Mouse (Mus musculus) embryonic stem cell, embryonic (primary cell): ENCODE measurements around the gene Mrpl4.

Experiments
- CTCF ChIA-PET, 4 experiments: fragments of 300-600 bp in 2 of 4; fragments of 350-600 bp in 2 of 4; sonication (Branson Sonifier 250); formaldehyde crosslinking; loops; one replicate each; lab custom pipeline; 2022; ENCODE audit warnings: inconsistent platforms in 2 of 4; lab: Charles Lee
- POLR2A ChIA-PET, 4 experiments: fragments of 300-600 bp in 2 of 4; fragments of 350-600 bp in 2 of 4; sonication (Branson Sonifier 250); formaldehyde crosslinking; loops; one replicate each; lab custom pipeline; 2022; ENCODE audit warnings: antibody characterized with exemption in 4 of 4, inconsistent platforms in 1 of 4; lab: Charles Lee

The Mrpl4 gene

DNA sequence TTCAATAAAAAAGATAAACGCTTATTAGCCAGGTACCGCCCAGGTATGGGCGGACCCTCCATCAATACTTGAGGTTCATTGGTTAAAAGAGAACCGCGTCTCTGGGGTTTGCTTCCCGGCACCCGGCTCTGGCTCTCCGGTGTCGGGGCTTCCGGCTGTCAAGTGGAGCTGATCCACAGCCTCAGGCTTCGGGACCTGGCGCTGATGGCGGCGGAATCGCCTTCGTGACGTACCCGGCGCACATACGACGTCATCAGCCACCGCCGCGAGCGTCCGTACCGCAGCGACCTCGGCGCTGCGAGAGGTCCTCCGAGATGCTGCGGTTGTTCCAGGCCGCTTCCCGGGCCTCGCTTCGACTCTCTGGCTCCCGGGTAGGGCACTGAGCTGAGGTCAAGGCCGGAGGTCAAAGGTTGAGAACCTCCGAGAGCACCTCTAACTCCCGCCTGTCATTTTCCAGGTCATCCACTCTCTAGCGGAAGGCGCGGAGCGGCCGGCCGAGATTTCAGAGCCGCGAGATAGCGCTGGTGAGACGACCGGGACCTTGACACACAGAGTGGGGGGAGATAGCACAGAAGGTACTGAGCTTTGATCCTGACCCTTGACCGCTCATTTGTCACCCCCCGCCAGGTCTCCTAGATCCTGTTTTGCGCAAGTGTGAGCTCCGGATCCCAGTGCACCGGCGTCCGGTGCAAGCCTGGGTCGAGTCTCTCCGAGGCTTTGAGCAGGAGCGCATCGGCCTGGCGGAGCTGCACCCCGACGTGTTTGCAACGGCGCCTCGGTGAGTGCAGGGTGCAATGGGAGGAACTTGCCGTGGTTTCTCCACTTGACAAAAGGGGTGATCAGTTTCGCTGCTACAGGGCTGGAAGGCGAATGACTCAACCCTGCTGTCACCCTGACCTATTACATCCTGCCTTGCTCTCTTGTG is at the start of gene Mrpl4:
Gene Mrpl4, plus strand, starts transcription at position 112 of the 925 bp plus-strand sequence.
- ChIA-PET CTCF (interaction anchor here in 3 of 4 experiments (0.6 to 1.7 kb wide), 6 partner anchors 28 to 766 kb away, joined by 3 to 18 read pairs (median 4); no protein-coding TSS in a partner anchor), POLR2A (interaction anchor here (0.6 to 19.7 kb wide), 44 partner anchors 11 to 132 kb away, joined by 3 to 411 read pairs (median 5); partner anchors contain the start of genes Icam1 (in 4 of the 4), S1pr2 (in 3 of the 4), Icam4 (in 2 of the 4) and Eif3g (in 1 of the 4))

DNA sequence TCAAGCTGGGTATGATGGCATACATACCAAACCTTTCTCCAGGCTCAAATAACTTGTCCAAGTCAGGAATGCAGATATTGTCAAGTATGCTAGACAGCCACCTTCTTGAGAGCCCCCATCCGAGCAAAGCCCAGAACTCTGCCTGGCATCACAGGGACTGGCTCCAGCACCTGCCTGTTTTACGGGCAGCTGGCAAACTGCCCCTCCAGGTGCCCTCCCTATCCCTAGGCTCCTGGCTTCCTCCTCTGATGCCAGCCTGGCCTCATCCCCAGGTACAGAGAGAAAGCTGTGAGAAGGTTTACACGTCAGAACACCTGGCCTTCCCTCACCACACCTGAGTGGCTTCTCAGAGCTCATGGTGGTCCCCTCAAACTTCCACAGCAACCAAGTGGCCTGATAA is 45.5 kb upstream of the Mrpl4 start:
- ChIA-PET CTCF (interaction anchor here in 3 of 4 experiments (0.7 to 1.4 kb wide), 3 partner anchors 15 to 58 kb away, joined by 4 to 5 read pairs (median 5); no protein-coding TSS in a partner anchor), POLR2A (interaction anchor here in 2 of 4 experiments (0.6 to 21.5 kb wide), 15 partner anchors 10 to 59 kb away, joined by 3 to 364 read pairs (median 3); partner anchors contain the start of genes Eif3g (in 1 of the 2), Icam1 (in 1 of the 2) and Mrpl4 (in 1 of the 2))

DNA sequence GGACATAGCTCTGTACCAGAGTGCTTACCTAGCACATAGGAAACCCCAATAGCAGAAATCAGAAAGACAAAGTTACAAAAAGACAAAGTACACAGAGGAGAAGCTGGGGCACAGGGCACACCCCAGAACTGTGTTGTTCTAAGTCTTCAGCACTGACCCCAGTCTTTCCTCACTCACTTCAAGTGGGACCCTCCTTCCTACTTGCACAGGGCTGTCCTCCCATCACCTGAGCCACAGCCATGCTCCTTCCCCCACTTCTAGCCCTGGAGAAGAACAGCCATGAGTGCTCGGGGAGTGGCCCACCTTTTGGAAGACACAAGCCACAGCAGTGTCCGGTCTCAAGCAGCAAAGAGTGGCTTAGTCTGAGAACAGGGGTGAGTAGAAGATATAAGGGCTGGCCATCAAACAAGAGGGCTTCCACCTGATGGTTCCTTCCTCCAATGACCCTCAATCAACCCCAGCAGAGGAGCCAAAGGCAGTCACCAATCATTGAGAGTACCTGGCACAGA is 43.1 kb upstream of the Mrpl4 start, which contains the start of gene Dnmt1:
Gene Dnmt1, minus strand, starts transcription at position 459 of the 509 bp plus-strand sequence.
- POLR2A ChIA-PET: interaction anchor here in 2 of 4 experiments (0.6 to 21.5 kb wide), 9 partner anchors 8 to 642 kb away, joined by 3 to 364 read pairs (median 4); partner anchors contain the start of gene S1pr2 (in 1 of the 2)
- CTCF ChIA-PET: interaction anchor here in 1 of 4 experiments (2.0 kb wide), 1 partner anchor 17 kb away, joined by 11 read pairs; the partner anchor contains the start of gene S1pr2

DNA sequence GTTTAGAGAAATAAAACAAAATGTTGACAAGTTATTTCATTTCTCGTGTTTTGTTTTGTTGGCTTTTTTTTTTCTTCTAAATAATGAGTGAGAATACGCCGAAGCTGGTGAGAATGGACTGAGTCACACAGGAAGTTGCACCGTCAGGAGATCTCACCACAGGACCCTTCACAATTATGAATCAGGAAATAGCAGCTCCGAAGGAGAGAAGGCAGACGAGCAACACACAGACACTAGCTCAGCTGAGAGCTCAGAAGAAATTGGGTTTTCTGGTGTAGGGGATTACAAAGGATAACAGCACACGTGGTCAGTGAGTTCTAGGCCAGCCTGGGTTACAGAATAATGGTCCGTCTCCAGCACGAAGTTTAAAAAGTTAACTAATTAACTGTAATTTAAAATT is 41.0 kb upstream of the Mrpl4 start:
- ChIA-PET POLR2A (interaction anchor here in 2 of 4 experiments (0.6 to 21.5 kb wide), 10 partner anchors 9 to 232 kb away, joined by 3 to 364 read pairs (median 12); partner anchors contain the start of gene S1pr2 (in 2 of the 2)), CTCF (interaction anchor here in 1 of 4 experiments (0.5 kb wide), 1 partner anchor 203 kb away, joined by 5 read pairs; no protein-coding TSS in a partner anchor)

DNA sequence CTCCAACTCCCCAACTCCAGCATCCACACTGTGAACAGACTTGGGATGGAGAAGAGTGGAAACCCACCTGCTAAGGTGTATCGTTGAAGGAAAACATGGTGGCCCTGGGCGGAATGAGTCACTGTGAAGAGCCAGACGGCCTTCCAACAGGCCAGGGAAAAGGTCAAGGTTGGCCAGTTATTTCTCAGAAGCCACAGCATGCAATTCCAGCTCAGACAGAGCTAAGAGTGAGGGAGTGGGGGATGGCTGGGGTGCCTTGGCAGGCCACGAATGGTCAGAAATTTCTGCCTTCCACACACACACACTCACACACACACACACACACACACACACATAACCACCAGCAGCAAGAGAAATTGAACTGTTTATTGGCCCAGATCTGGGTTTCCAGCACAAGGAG is 36.9 kb upstream of the Mrpl4 start:
- CTCF ChIA-PET: no interaction called here
- POLR2A ChIA-PET: interaction anchor here in 3 of 4 experiments (1.2 to 22.4 kb wide), 12 partner anchors 9 to 126 kb away, joined by 3 to 411 read pairs (median 20); partner anchors contain the start of genes S1pr2 (in 2 of the 3), Gm38431 (in 1 of the 3), Icam1 (in 1 of the 3) and Mrpl4 (in 1 of the 3)

DNA sequence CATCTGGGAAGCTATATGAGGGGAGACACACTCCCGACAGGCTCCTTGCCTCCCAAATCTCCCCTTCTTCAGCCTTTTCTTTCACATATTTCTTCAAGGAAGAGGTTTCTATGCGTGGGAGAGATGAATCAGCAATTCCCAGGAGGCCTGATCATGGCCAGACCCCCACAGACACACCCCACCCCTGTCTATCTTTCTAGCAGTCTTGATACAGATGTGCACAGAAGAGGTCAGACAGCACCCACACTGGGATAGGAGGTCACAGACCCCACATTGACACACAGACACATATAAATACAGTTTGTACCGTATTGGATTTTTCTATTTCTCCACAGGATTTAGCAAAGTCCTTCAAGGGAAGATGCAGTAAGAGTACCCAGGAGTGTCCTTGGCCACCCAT is 36.5 kb upstream of the Mrpl4 start:
- ChIA-PET POLR2A (interaction anchor here in 3 of 4 experiments (0.5 to 22.4 kb wide), 15 partner anchors 9 to 126 kb away, joined by 3 to 411 read pairs (median 11); partner anchors contain the start of genes Icam1 (in 2 of the 3), S1pr2 (in 2 of the 3), Gm38431 (in 1 of the 3) and Mrpl4 (in 1 of the 3)), CTCF (interaction anchor here in 1 of 4 experiments (1.1 kb wide), 1 partner anchor 33 kb away, joined by 4 read pairs; no protein-coding TSS in a partner anchor)

DNA sequence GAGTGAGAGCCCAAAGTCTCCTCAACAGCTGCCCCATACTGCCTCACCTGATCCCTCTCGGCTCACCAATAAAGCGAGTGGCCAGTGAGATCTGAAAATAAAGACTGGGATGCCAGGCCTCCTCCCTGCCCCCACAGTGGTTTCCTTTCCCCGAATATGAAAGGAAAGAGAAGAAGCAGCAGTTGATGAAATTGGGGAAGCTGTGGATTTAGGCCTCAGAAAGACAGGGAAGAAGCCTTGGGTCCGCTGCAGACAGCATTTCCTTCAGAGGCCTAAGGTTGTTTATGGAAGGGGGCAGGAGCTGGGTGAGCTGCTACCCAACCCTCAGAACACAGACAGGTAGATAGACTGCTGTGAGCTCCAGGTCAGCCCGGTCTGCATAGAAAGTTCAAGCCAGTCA is 35.8 kb upstream of the Mrpl4 start:
- CTCF ChIA-PET: interaction anchor here in 2 of 4 experiments (1.1 to 1.8 kb wide), 3 partner anchors 32 to 69 kb away, joined by 3 to 4 read pairs (median 4); partner anchors contain the start of gene Eif3g (in 2 of the 2)
- POLR2A ChIA-PET: interaction anchor here (0.5 to 22.4 kb wide), 24 partner anchors 8 to 809 kb away, joined by 3 to 411 read pairs (median 7); partner anchors contain the start of genes S1pr2 (in 2 of the 4), Gm38431 (in 1 of the 4), Icam1 (in 1 of the 4) and Mrpl4 (in 1 of the 4)

DNA sequence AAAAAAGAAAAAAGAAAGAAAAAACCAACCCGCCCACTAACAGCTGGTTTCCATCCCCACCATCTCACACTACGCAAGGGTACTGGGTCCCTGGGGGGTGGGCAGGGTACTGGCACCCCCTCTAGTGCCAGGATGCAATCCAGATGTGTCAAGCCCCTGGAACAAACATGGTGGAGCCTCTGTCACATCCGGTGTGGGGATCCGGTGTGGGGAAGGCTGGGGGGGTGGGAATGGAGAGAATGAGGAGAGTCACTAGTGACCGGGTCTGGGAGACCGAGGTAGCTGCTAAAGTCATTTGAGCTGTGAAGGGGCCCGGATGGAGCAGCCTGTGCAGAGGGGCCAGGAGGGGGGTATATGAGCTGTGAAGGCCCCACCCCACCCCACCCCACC is 30.8 kb upstream of the Mrpl4 start:
- CTCF ChIA-PET: interaction anchor here in 3 of 4 experiments (0.5 to 1.8 kb wide), 8 partner anchors 12 to 201 kb away, joined by 3 to 6 read pairs (median 4); partner anchors contain the start of gene Eif3g (in 1 of the 3)
- POLR2A ChIA-PET: interaction anchor here in 3 of 4 experiments (0.7 to 22.4 kb wide), 29 partner anchors 11 to 121 kb away, joined by 3 to 411 read pairs (median 6); partner anchors contain the start of genes Gm38431 (in 2 of the 3), Icam1 (in 2 of the 3), Mrpl4 (in 2 of the 3) and Raver1 (in 2 of the 3)

DNA sequence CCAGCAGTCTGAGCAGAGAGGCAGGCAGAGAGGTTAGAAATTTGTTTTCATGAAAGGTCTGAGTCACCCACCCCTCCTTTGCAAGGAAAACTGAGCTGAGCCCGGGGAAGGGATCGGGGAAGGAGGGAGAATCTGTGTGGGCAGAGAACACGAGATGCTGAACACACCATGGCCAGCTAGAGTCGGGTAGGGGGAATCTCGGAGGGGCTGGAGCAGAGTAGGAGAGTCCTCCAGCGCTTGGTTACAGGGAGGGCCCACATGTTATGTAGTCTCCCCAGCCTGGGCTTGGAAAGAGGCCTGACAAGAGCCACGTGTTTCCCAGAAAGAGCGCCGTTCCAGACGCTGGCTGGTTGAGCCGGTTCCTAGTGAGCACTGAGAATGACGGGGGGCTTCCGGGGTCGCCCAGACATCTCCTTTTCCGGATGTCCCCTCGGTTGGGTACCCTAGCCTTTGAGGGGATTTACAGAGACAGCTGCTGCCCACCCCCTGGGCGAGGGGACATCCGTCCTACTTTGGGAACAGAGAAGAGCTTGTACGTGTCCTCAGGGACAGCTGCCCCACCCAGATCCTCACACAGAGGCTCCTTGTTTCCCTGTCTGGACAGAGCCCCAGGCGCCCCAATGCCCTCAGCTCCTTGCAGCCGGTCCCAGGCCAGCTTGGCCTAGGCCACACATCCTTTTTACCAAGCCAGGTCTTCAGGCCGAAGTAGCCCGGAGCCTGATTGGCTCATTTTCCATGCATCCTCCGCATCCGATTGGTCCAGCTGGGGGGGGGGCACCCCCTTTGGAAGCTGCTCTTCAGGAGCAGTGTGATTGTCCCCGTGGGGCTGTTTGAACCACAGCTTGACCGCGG is 30.2 kb upstream of the Mrpl4 start:
- ChIA-PET CTCF (interaction anchor here in 3 of 4 experiments (0.5 to 1.8 kb wide), 12 partner anchors 11 to 215 kb away, joined by 3 to 6 read pairs (median 4); partner anchors contain the start of gene Eif3g (in 2 of the 3)), POLR2A (interaction anchor here in 3 of 4 experiments (0.6 to 22.4 kb wide), 42 partner anchors 9 to 166 kb away, joined by 3 to 411 read pairs (median 4); partner anchors contain the start of genes Gm38431 (in 2 of the 3), Icam1 (in 2 of the 3), Mrpl4 (in 2 of the 3) and Raver1 (in 2 of the 3))

DNA sequence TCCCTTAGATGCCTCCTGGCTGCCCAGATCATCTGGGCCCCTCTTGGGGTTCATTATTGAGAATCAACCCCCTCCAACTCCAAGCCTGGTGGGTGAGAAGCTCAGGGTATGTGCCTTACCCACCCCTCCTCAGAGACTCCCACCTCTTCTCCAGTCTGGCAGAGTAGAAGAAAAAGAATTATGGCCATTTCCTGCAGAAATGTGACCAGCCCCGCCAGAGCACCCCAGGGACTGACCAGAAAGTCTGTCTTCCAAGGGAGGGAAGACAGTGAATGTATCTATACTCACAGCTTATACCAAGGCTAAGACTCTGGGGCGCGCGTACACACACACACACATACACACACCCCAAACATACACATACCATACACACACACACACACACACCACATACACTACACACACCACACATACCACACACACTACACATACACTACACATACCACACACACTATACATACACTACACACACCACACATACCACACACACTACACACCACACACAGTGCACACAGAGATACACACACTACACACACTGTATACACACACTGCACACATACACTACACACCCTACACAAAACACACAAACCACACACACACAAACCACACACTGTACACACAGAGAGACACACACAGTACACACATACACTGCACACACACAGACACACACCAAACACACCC is 29.4 kb upstream of the Mrpl4 start:
- ChIA-PET CTCF (interaction anchor here in 2 of 4 experiments (1.0 to 1.8 kb wide), 6 partner anchors 16 to 216 kb away, joined by 3 to 6 read pairs (median 4); partner anchors contain the start of gene Eif3g (in 2 of the 2)), POLR2A (interaction anchor here (0.6 to 22.4 kb wide), 38 partner anchors 9 to 165 kb away, joined by 3 to 411 read pairs (median 5); partner anchors contain the start of genes Icam1 (in 2 of the 4), Mrpl4 (in 2 of the 4), Eif3g (in 1 of the 4) and Gm38431 (in 1 of the 4))

DNA sequence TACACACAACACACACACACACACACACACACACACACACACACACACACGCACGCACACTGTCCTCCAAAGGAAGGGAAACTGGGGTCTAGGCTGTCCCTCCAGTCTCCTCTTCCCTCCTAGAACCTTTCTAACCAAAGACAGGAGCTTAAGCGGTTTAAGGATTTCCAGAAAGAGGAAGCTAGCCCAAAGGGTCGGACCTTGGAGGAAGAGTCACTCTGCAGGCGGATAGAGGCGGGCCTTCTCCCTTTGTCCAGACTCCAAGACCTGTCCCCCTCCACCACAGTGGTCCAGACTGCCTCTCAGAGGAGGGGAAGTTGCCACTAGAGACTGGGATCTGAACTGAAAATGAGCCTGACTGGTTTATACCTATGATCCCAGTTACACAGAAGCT is 28.9 kb upstream of the Mrpl4 start:
- ChIA-PET CTCF (no interaction called here), POLR2A (interaction anchor here (0.7 to 22.4 kb wide), 20 partner anchors 10 to 96 kb away, joined by 3 to 411 read pairs (median 13); partner anchors contain the start of genes Angptl6 (in 1 of the 4), Dnmt1 (in 1 of the 4), Eif3g (in 1 of the 4) and Icam1 (in 1 of the 4))

DNA sequence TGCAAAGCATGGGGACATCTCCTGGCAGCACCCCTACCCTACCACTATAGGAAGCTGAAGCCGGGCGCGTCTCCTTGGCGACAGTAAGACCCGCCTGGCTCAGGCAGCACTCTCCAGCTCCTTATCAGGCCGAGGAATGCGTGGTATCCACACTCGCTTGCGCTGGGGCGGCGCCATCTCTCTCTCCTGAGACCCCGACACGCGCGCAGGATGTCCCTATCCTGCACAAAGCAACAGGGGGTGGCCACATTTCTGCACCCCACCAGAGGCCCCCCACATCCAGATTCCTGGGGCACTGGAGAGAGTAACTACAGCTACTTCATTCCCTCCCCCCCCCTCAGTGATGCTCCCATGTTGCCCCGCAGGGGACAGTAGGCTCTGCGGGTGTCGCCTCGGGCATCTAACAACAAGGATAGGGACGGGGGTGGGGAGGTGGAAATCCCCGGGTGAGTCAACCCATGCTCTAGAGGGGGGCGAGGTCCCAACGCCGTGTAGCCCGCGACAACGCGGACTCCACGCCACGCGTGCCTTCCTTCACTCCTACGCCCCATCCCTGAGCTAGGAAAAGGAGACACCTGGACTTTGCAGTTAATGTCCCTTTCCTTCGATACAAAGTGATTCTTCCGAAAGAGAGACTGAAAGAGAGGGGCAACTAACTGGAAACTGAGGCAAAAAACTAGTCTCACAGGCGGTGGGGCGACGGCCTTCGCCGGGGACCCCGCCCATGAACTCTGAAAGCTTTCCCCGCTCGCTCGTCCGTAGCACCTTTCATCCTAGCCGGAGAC is 26.9 kb upstream of the Mrpl4 start:
- POLR2A ChIA-PET: interaction anchor here (0.6 to 22.4 kb wide), 72 partner anchors 9 to 1190 kb away, joined by 3 to 411 read pairs (median 4); partner anchors contain the start of genes Eif3g (in 3 of the 4), Gm38431 (in 3 of the 4), Icam1 (in 3 of the 4) and Mrpl4 (in 3 of the 4)
- CTCF ChIA-PET: interaction anchor here in 2 of 4 experiments (0.6 to 2.1 kb wide), 12 partner anchors 10 to 245 kb away, joined by 3 to 11 read pairs (median 4); partner anchors contain the start of genes Dnmt1 (in 1 of the 2), Eif3g (in 1 of the 2) and Icam4 (in 1 of the 2)

DNA sequence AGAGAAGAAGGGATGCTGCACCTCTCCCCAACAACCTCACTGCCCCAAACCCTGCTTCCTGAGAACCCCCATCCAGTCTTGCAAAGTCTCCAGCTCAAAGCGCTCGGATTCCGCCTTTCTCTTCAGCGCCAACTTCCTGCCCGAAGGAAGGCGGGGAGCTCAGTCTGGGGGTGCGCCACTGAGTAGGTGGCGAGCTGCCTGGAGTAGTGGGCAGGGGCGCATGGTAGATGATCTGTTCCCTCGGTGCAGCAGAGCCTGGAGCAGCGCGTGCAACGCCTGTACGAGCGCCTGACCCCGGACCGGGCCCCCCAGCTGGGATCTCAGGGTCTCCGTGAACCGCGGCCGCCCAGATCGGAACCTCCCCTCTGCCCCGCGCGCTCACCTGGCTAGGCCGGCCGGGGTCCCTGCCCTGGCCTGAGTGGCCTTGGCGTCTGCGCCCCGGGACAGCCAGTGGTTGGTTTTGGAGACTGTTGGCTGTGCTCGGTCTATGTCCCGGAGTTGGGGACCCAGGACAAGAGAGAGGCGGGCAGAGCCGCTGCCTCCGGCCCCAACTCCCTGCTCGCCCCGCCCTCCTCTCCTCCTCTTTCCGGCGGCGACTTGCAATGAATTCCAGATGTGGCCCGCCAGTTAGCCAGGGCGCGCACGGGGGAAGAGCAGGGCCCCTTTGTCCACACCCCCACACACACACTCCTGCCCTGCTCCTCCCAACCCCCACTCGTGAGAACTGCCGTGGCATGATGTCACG is 26.1 kb upstream of the Mrpl4 start, which contains the start of gene S1pr2:
Gene S1pr2, minus strand, starts transcription at position 566 of the 745 bp plus-strand sequence.
- POLR2A ChIA-PET: interaction anchor here (0.6 to 22.4 kb wide), 51 partner anchors 9 to 340 kb away, joined by 3 to 411 read pairs (median 5); partner anchors contain the start of genes Gm38431 (in 3 of the 4), Icam1 (in 3 of the 4), Mrpl4 (in 3 of the 4) and Raver1 (in 3 of the 4)
- CTCF ChIA-PET: interaction anchor here in 2 of 4 experiments (0.7 to 2.1 kb wide), 9 partner anchors 9 to 88 kb away, joined by 3 to 11 read pairs (median 4); partner anchors contain the start of genes Dnmt1 (in 1 of the 2), Eif3g (in 1 of the 2) and Icam4 (in 1 of the 2)
